8 mouse cellular contexts compared by ENCODE assay signal in the genomic region with DNA sequence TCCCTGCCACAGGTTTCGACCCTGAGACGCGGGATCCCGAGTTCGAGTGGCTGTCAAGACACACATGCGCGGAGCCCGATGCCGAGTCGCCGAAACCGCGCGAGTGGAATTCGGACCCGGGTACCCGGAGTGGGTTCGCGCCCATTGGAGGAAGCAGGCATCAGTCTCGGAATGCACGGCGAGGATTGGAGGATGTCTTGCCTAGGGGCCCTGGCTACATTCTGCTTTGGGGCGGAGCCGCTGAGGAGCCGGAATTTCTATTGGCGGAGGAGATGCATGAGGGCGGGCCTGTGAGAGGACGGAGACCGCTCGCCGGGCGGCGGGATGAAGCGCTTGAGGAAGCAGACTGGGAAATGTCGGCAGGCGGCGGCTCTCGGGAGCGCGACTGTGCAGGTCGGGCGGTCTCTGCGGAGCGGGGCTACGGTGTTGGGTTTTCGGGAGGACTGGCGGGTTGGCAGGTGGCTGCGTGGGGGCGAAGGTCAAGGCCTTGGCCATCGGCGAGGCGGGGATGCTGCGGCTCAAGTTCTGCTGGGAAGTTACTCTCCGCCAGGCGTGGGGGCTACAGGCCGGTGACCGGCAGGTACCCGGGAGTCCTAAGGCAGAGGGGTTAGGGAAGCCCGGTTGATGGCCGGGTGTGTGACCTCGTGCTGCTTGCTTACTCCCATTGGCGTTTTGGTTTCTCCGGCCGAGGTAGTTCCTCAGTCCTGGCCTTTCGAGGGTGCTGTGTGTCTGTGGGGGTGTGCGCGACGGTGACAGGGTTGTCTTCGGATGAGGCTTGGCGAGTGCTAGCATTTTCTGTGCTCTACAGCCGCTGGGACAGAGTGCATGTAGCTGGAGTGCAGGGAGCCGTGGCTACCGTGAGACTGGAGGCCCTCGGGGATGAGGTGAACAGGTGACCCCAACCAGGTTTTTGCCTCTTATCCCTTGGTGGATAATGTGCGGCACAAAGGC. TPM values are rescaled to one million over a fixed set of nuclear protein-coding genes. Genes with fewer than 3 reads are reported as not detected.
DNase-seq lines count a peak whose midpoint lies in the region; ATAC-seq and TF ChIP-seq lines count a peak whose summit lies in the region.

No protein-coding gene starts in this region.

- H3K9ac ChIP-seq in hindbrain, postnatal 0 days (replicated peaks; ENCODE audit: low read length) = peak overlapping the region; percentile 64

- intact Hi-C loops in gastrocnemius, adult 2 months (cut with DNase I) = loop anchor here (5.0 kb wide), 2 partner anchors 46 to 96 kb away; no protein-coding TSS in a partner anchor
- intact Hi-C loops in left cerebral cortex, adult 2 months (cut with DNase I) = loop anchor here (5.0 kb wide), 1 partner anchor 46 kb away; no protein-coding TSS in a partner anchor

- peak overlapping the region; percentile 86 for H3K27ac ChIP-seq in gastrocnemius, adult 2 months
- H3K27ac ChIP-seq in hindbrain, postnatal 0 days = no peak overlapping the region; the same call in 1 of the 2 replicates
- peak overlapping the region; percentile 51; the same call in 1 of the 2 replicates for H3K27ac ChIP-seq in left cerebral cortex, adult 2 months

- WGBS in hindbrain, postnatal 0 days = under 1% methylated on average over 75 of the region's 75 CpGs

- peak overlapping the region; percentile 89 for H3K4me3 ChIP-seq in gastrocnemius, adult 2 months
- H3K4me3 ChIP-seq in hindbrain, postnatal 0 days (ENCODE audit: low read length) = peak overlapping the region; percentile 69
- H3K4me3 ChIP-seq in left cerebral cortex, adult 2 months = peak overlapping the region; percentile 90

- ATAC-seq in hindbrain, postnatal 0 days = peak; percentile 100
- ATAC-seq in megakaryocyte, adult 5-6 weeks (ENCODE audit: poor library complexity, severe bottlenecking) = peak; percentile 94

- no peak; the same call in 1 of the 2 replicates for TF ChIP-seq CTCF in gastrocnemius, adult 2 months (IDR thresholded peaks at IDR 0.05)
- no peak for TF ChIP-seq CTCF in hindbrain, postnatal 0 days (IDR thresholded peaks at IDR 0.05; ENCODE audit: low read depth)
- TF ChIP-seq CTCF in left cerebral cortex, adult 2 months (IDR thresholded peaks at IDR 0.05) = no peak; the same call in 1 of the 2 replicates

- H3K27me3 ChIP-seq in hindbrain, postnatal 0 days (ENCODE audit: insufficient read depth, low read length) = no peaks in the 10 kb centered on the region

- H3K9me3 ChIP-seq in hindbrain, postnatal 0 days (ENCODE audit: low read length) = no peaks in the 10 kb centered on the region

- DNase-seq in WW6 (ENCODE audit: low read depth, low spot score) = peak; percentile 92
- peak; percentile 98 for DNase-seq in cerebellum, postnatal 4 days (ENCODE audit: low spot score in 2 of 2)
- DNase-seq in gastrocnemius, adult 2 months = peak; percentile 99
- DNase-seq in hindbrain, postnatal 0 days (ENCODE audit: low spot score) = peak; percentile 97
- peak; percentile 98 for DNase-seq in left cerebral cortex, adult 2 months (ENCODE audit: extremely low spot score in 1 of 2, low spot score in 2 of 2)
- DNase-seq in right cerebral cortex, adult 2 months (ENCODE audit: low spot score in 2 of 2) = peak; percentile 98 to 100
- peak; percentile 98 for DNase-seq in urinary bladder, postnatal 14 days (ENCODE audit: low spot score)

- peaks cover 10% of the 10 kb centered on the region for H3K4me1 ChIP-seq in hindbrain, postnatal 0 days (ENCODE audit: insufficient read depth, low read length)

- peak overlapping the region; percentile 99 for H3K4me2 ChIP-seq in hindbrain, postnatal 0 days (ENCODE audit: low read depth, low read length)

- peaks cover 4% of the 10 kb centered on the region; the same call in 1 of the 2 replicates for H3K36me3 ChIP-seq in hindbrain, postnatal 0 days (ENCODE audit: insufficient read depth, low read length)

RNA-seq across cellular contexts. Expression of a gene that starts 9.9 kb away (rescaled TPM):
- 10 to 100 TPM in 1 of 2 experiments, 1 to 10 TPM in 1; 8.9 to 10.6 TPM for total RNA-seq in gastrocnemius, adult 2 months (2021)
- total RNA-seq in hindbrain, postnatal 0 days (2014; rRNA removed) = 15.9 and 16.0 TPM in 2 replicates
- 14.9 and 15.4 TPM in 2 replicates for polyA plus RNA-seq in hindbrain, postnatal 0 days (2015; fragmentation: Nextera tagmentation; extraction: Ambion mirVana)
- 10 to 100 TPM; 46.5 to 48.7 TPM for total RNA-seq in left cerebral cortex, adult 2 months (2021)
- total RNA-seq in megakaryocyte, adult 5-6 weeks (2015) = 32.6 and 45.0 TPM in 2 replicates
- 40.7 and 48.4 TPM in 2 replicates for total RNA-seq in megakaryocyte, adult 5-6 weeks (2017)

RNA-seq across cellular contexts. Expression of a gene that starts 37.0 kb away (rescaled TPM):
- total RNA-seq in gastrocnemius, adult 2 months (2021) = 10 to 100 TPM; 11.1 to 14.3 TPM
- total RNA-seq in hindbrain, postnatal 0 days (2014; rRNA removed) = 18.7 and 33.0 TPM in 2 replicates
- 79.7 and 87.9 TPM in 2 replicates for polyA plus RNA-seq in hindbrain, postnatal 0 days (2015; fragmentation: Nextera tagmentation; extraction: Ambion mirVana)
- total RNA-seq in left cerebral cortex, adult 2 months (2021) = 10 to 100 TPM; 33.0 to 35.6 TPM
- 58.3 and 58.6 TPM in 2 replicates for total RNA-seq in megakaryocyte, adult 5-6 weeks (2015)
- 88.3 and 100 TPM in 2 replicates for total RNA-seq in megakaryocyte, adult 5-6 weeks (2017)

RNA-seq across cellular contexts. Expression of a gene that starts 50.3 kb away (rescaled TPM):
- total RNA-seq in gastrocnemius, adult 2 months (2021) = 10 to 100 TPM; 11.9 to 15.7 TPM
- total RNA-seq in hindbrain, postnatal 0 days (2014; rRNA removed) = 7.7 and 17.3 TPM in 2 replicates
- 23.4 and 24.7 TPM in 2 replicates for polyA plus RNA-seq in hindbrain, postnatal 0 days (2015; fragmentation: Nextera tagmentation; extraction: Ambion mirVana)
- total RNA-seq in left cerebral cortex, adult 2 months (2021) = 10 to 100 TPM; 26.1 to 28.4 TPM
- total RNA-seq in megakaryocyte, adult 5-6 weeks (2015) = 22.8 and 25.4 TPM in 2 replicates
- total RNA-seq in megakaryocyte, adult 5-6 weeks (2017) = 24.5 and 24.9 TPM in 2 replicates

RNA-seq across cellular contexts. Expression of a gene that starts 51.1 kb away (rescaled TPM):
- 100 to 1,000 TPM; 151 to 515 TPM for total RNA-seq in gastrocnemius, adult 2 months (2021)
- total RNA-seq in hindbrain, postnatal 0 days (2014; rRNA removed) = 7.1 and 7.3 TPM in 2 replicates
- 2.5 and 3.1 TPM in 2 replicates for polyA plus RNA-seq in hindbrain, postnatal 0 days (2015; fragmentation: Nextera tagmentation; extraction: Ambion mirVana)
- 1 to 10 TPM; 1.4 to 2.2 TPM for total RNA-seq in left cerebral cortex, adult 2 months (2021)
- total RNA-seq in megakaryocyte, adult 5-6 weeks (2015) = 11.5 and 11.7 TPM in 2 replicates
- total RNA-seq in megakaryocyte, adult 5-6 weeks (2017) = 4.2 and 5.0 TPM in 2 replicates

RNA-seq across cellular contexts. Expression of a gene that starts 58.2 kb away (rescaled TPM):
- 10 to 100 TPM; 17.5 to 21.5 TPM for total RNA-seq in gastrocnemius, adult 2 months (2021)
- total RNA-seq in hindbrain, postnatal 0 days (2014; rRNA removed) = 4.0 and 9.0 TPM in 2 replicates
- polyA plus RNA-seq in hindbrain, postnatal 0 days (2015; fragmentation: Nextera tagmentation; extraction: Ambion mirVana) = 31.2 and 39.0 TPM in 2 replicates
- 10 to 100 TPM; 13.3 to 15.7 TPM for total RNA-seq in left cerebral cortex, adult 2 months (2021)
- total RNA-seq in megakaryocyte, adult 5-6 weeks (2015) = 39.3 and 42.0 TPM in 2 replicates
- total RNA-seq in megakaryocyte, adult 5-6 weeks (2017) = 34.1 and 39.4 TPM in 2 replicates
